Mouse (Mus musculus) testis, adult 10 weeks (tissue): ENCODE data around the gene H6pd. TPM values are rescaled to one million over a fixed set of nuclear protein-coding genes. Genes with fewer than 3 reads are reported as not detected.

Experiments
- polyA plus RNA-seq: library from polyadenylated mRNA; stranded (reverse); fragments of 350-450 nt; fragmentation: Illumina TruSeq; extraction: RNeasy Lipid Tissue Mini Kit (QIAGEN cat#74804); gene quantifications from one replicate; pipeline ENCODE4 v1.2.3, GENCODE M21; 2014; ENCODE audit warnings: low read depth, low replicate concordance

The H6pd gene
- polyA plus RNA-seq = 1.5 TPM

GRCm38 (mm10) chr4:150008853-150009586 is at the start of gene H6pd:
Gene H6pd, minus strand, starts transcription at chr4:150009023.

DNA sequence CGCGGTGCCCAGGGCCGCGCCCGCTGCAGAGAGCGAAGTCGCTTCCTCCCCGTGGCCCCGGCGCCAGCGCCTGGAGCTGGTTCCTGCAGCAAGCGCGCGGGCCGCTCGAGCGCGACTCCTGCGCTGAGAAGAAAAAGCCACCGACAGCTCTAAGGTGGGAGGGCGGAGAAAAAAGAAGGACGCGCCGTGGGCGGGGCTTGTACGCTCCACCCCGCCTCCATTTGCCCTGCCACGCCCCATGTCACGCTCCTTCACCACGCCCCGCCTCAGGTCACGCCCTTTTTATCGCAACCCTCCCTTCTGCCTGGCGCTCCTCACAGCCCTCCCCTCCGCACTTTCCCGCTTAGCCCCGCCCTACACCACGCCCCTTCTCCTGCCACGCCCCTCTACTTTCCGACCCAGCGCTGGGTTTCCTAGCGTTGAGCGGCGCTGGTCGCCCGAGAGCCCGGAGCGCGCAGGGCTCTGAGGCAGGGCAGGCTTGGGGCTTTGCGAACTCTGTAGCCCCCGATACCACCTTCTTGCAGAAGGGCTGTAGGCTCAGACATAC is 53.9 kb downstream of the H6pd start, which contains the start of gene Spsb1:
Gene Spsb1 (minus strand): TSS at position 151 of the 547 bp plus-strand sequence.

Other genes starting within 250 kb of the H6pd start
- 32.3 TPM for gene Slc25a33, start 234.7 kb downstream of the H6pd start, polyA plus RNA-seq
- gene Spsb1, start 54.0 kb downstream of the H6pd start, polyA plus RNA-seq = 5.2 TPM
- gene Gpr157, start 78.3 kb upstream of the H6pd start, polyA plus RNA-seq = 0.69 TPM
- 117 TPM for gene Slc2a5, start 110.3 kb upstream of the H6pd start, polyA plus RNA-seq
- not detected for gene Slc2a7, start 139.9 kb upstream of the H6pd start, polyA plus RNA-seq
- not detected for gene Car6, start 192.3 kb upstream of the H6pd start, polyA plus RNA-seq
- gene Eno1, start 227.7 kb upstream of the H6pd start, polyA plus RNA-seq = 126 TPM